8 mouse cellular contexts compared by ENCODE assay signal in genomic region chr5:24860635-24861448, GRCm38 (mm10). TPM values are rescaled to one million over a fixed set of nuclear protein-coding genes. Genes with fewer than 3 reads are reported as not detected.
DNase-seq lines count a peak whose midpoint lies in the region; ATAC-seq and TF ChIP-seq lines count a peak whose summit lies in the region.

No protein-coding gene starts in this region.

- peaks cover 22% of the 10 kb centered on the region for H3K4me1 ChIP-seq in heart, embryonic 11.5 days (ENCODE audit: control insufficient read depth, insufficient read depth, low read length)

- peak; percentile 57; the same call in 1 of the 2 replicates for ATAC-seq in heart, embryonic 11.5 days (replicated peaks; ENCODE audit: insufficient number of reproducible peaks, low FRiP score, low TSS enrichment)

- H3ac ChIP-seq in C2C12 (ENCODE audit: control insufficient read depth, insufficient read length, low read depth) = no peak overlapping the region

- no peak overlapping the region for H3K4me2 ChIP-seq in heart, embryonic 11.5 days

- H3K27ac ChIP-seq in heart, embryonic 11.5 days (ENCODE audit: low read depth, low read length) = peak overlapping the region; percentile 75

- H3K9ac ChIP-seq in heart, embryonic 11.5 days (ENCODE audit: low read depth, low read length) = 0 out of 2 replicates have a peak overlapping the region, but pooled peaks have one; percentile 43

- H3K9me3 ChIP-seq in heart, embryonic 11.5 days (replicated peaks; ENCODE audit: control insufficient read depth, low read length) = no peaks in the 10 kb centered on the region

- TF ChIP-seq CTCF in C2C12 (IDR thresholded peaks at IDR 0.05; ENCODE audit: control insufficient read depth, insufficient read depth, insufficient read length) = no peak

- peak; percentile 47 for DNase-seq in gastrocnemius, adult 18-20 months (ENCODE audit: low spot score)
- DNase-seq in gastrocnemius, postnatal 36 days = no peak
- DNase-seq in cerebellum, postnatal 10 days = peak; percentile 93 to 94
- DNase-seq in left cerebral cortex, adult 18-20 months (ENCODE audit: low spot score in 2 of 2) = peak; percentile 58 to 70
- DNase-seq in right cerebral cortex, postnatal 14 days = peak; percentile 65
- no peak for DNase-seq in spleen, adult 12 weeks (ENCODE audit: low spot score)

- H3K4me3 ChIP-seq in C2C12 (ENCODE audit: insufficient read depth, poor library complexity, severe bottlenecking) = no peak overlapping the region
- H3K4me3 ChIP-seq in heart, embryonic 11.5 days (ENCODE audit: low read depth, low read length) = no peak overlapping the region

- 72% methylated on average over 13 of the region's 13 CpGs for WGBS in heart, embryonic 11.5 days (ENCODE audit: insufficient replicate concordance)

- H3K27me3 ChIP-seq in C2C12 (ENCODE audit: control insufficient read depth, insufficient read depth, insufficient read length) = no peaks in the 10 kb centered on the region
- H3K27me3 ChIP-seq in heart, embryonic 11.5 days (ENCODE audit: control insufficient read depth, insufficient read depth, low read length) = no peaks in the 10 kb centered on the region

- H3K36me3 ChIP-seq in C2C12 (ENCODE audit: control insufficient read depth, insufficient read depth) = no peaks in the 10 kb centered on the region
- H3K36me3 ChIP-seq in heart, embryonic 11.5 days (ENCODE audit: control insufficient read depth, insufficient read depth, low read length) = no peaks in the 10 kb centered on the region

- no peaks in the 10 kb centered on the region for H3K79me3 ChIP-seq in C2C12 (ENCODE audit: low read depth)

- intact Hi-C loops in gastrocnemius, postnatal 36 days (cut with DNase I) = no loop called here

- H3K79me2 ChIP-seq in C2C12 (ENCODE audit: control insufficient read depth, insufficient read depth) = no peaks in the 10 kb centered on the region

TF ChIP-seq in C2C12, 6 proteins besides CTCF, POLR2A, EP300 and RAD21:
- TF ChIP-seq FOSL1 (IDR thresholded peaks at IDR 0.05; ENCODE audit: insufficient read depth, low read length, poor library complexity, severe bottlenecking) (no peak), MAX (IDR thresholded peaks at IDR 0.05) (peak; percentile 32), CEBPB (IDR thresholded peaks at IDR 0.05; ENCODE audit: low read depth) (no peak), USF1 (IDR thresholded peaks at IDR 0.05; ENCODE audit: low read depth) (peak; percentile 62)
TF ChIP-seq in C2C12: peak in this region for 2.

RNA-seq across cellular contexts. Expression of gene Rheb, which starts 18.4 kb away (rescaled TPM):
- total RNA-seq in gastrocnemius, adult 18-20 months (2021) = 10 to 100 TPM; 62.1 to 71.5 TPM
- 10 to 100 TPM; 55.9 to 62.0 TPM for total RNA-seq in gastrocnemius, postnatal 36 days (2021)
- polyA plus RNA-seq in C2C12 (2012; fragmentation: generic; extraction: Trizol) = 47.8 TPM
- polyA plus RNA-seq in heart, embryonic 11.5 days (2014; fragmentation: Nextera tagmentation; extraction: Ambion mirVana) = 242 and 245 TPM in 2 replicates
- total RNA-seq in left cerebral cortex, adult 18-20 months (2021) = 100 to 1,000 TPM; 130 to 134 TPM

Comparison
In these comparisons a context has a peak if more than half of its experiments do, and no peak if none do; other contexts are left out.
1. DNase-seq: peak in gastrocnemius, adult 18-20 months (single experiment), cerebellum, postnatal 10 days (2 of 2), left cerebral cortex, adult 18-20 months (2 of 2) and right cerebral cortex, postnatal 14 days (single experiment); none in gastrocnemius, postnatal 36 days (0 of 2) and spleen, adult 12 weeks (single experiment).